ENCODE assay signal across 13 mouse cellular contexts in genomic region chr2:167951301-167952211, GRCm38 (mm10). TPM values are rescaled to one million over a fixed set of nuclear protein-coding genes. Genes with fewer than 3 reads are reported as not detected.
A peak's percentile ranks its signal among the peaks of the same experiment; 100 is the strongest.
DNase-seq lines count a peak whose midpoint lies in the region; ATAC-seq lines count a peak whose summit lies in the region.
"Had no signal": no experiment of that assay in that cellular context is flagged by ENCODE, and none has a peak within 500 bp of the region (broad histone marks: within the 10 kb centered on the region; RNA-seq: fewer than 3 reads in every experiment).

No protein-coding gene starts in this region.

- no peak overlapping the region for H3K9ac ChIP-seq in intestine, embryonic 16.5 days (ENCODE audit: low read depth, low read length)
- H3K9ac ChIP-seq: forebrain, embryonic 13.5 days; hindbrain, embryonic 15.5 days; liver, embryonic 13.5 days; neural tube, embryonic 15.5 days had no signal

- peak overlapping the region; percentile 81 for H3K4me3 ChIP-seq in megakaryocyte, embryonic 14.5 days (replicated peaks)
- H3K4me3 ChIP-seq in intestine, embryonic 16.5 days (ENCODE audit: low read length), result no peak overlapping the region
- H3K4me3 ChIP-seq: forebrain, embryonic 13.5 days; hindbrain, embryonic 15.5 days; liver, embryonic 13.5 days; neural tube, embryonic 15.5 days had no signal

- ATAC-seq in megakaryocyte, adult 5-6 weeks (ENCODE audit: poor library complexity, severe bottlenecking), result no peak
- no peak for ATAC-seq in intestine, embryonic 16.5 days
- ATAC-seq: forebrain, embryonic 13.5 days had no signal

- no peak overlapping the region for H3K4me2 ChIP-seq in intestine, embryonic 16.5 days (ENCODE audit: low read depth, low read length)
- H3K4me2 ChIP-seq: forebrain, embryonic 13.5 days; hindbrain, embryonic 15.5 days; liver, embryonic 13.5 days; neural tube, embryonic 15.5 days had no signal

- H3K27ac ChIP-seq in intestine, embryonic 16.5 days (ENCODE audit: low read length), result no peak overlapping the region
- H3K27ac ChIP-seq: forebrain, embryonic 13.5 days; hindbrain, embryonic 15.5 days; liver, embryonic 13.5 days; neural tube, embryonic 15.5 days had no signal

- peaks cover 85% of the 10 kb centered on the region for H3K36me3 ChIP-seq in megakaryocyte, embryonic 14.5 days (replicated peaks; ENCODE audit: low read length)
- H3K36me3 ChIP-seq in splenic B cell, adult 2 months (ENCODE audit: control insufficient read depth, insufficient read depth, low read length, poor library complexity, severe bottlenecking), result no peaks in the 10 kb centered on the region
- H3K36me3 ChIP-seq in intestine, embryonic 16.5 days (ENCODE audit: control insufficient read depth, insufficient read depth, low read length), result no peaks in the 10 kb centered on the region
- H3K36me3 ChIP-seq: hindbrain, embryonic 15.5 days; liver, embryonic 13.5 days; neural tube, embryonic 15.5 days had no signal

- peaks cover 100% of the 10 kb centered on the region for H3K4me1 ChIP-seq in megakaryocyte, embryonic 14.5 days
- H3K4me1 ChIP-seq in intestine, embryonic 16.5 days (ENCODE audit: control insufficient read depth, insufficient read depth, low read length), result peaks cover 10% of the 10 kb centered on the region

- H3K9me3 ChIP-seq in megakaryocyte, embryonic 14.5 days, result no peaks in the 10 kb centered on the region
- H3K9me3 ChIP-seq in intestine, embryonic 16.5 days (ENCODE audit: control insufficient read depth, low read length), result no peaks in the 10 kb centered on the region
- H3K9me3 ChIP-seq: forebrain, embryonic 13.5 days; hindbrain, embryonic 15.5 days; liver, embryonic 13.5 days; neural tube, embryonic 15.5 days had no signal

- peak; percentile 74 for DNase-seq in MN1 (ENCODE audit: low spot score)
- DNase-seq in adrenal gland, postnatal 14 days, result peak; percentile 79
- DNase-seq in splenic B cell, adult 2 months (ENCODE audit: low read depth, low spot score), result peak; percentile 65
- no peak for DNase-seq in kidney, adult 11 months
- DNase-seq: cerebellum, postnatal 36 days; liver, embryonic 13.5 days; thymus, adult 2 months had no signal

- H3K27me3 ChIP-seq in megakaryocyte, embryonic 14.5 days (replicated peaks), result no peaks in the 10 kb centered on the region
- no peaks in the 10 kb centered on the region for H3K27me3 ChIP-seq in splenic B cell, adult 2 months (ENCODE audit: control insufficient read depth, insufficient read depth, low read length, poor library complexity, severe bottlenecking)
- no peaks in the 10 kb centered on the region for H3K27me3 ChIP-seq in intestine, embryonic 16.5 days (replicated peaks; ENCODE audit: control insufficient read depth, insufficient read depth, low read length)
- H3K27me3 ChIP-seq: forebrain, embryonic 13.5 days; hindbrain, embryonic 15.5 days; liver, embryonic 13.5 days; neural tube, embryonic 15.5 days had no signal

- 88% methylated on average over 13 of the region's 13 CpGs for WGBS in intestine, embryonic 16.5 days

RNA-seq across cellular contexts. Expression of gene Ptpn1, which starts 19.7 kb away (rescaled TPM):
- polyA plus RNA-seq in megakaryocyte, embryonic 14.5 days (2012; ENCODE audit: insufficient read depth, low replicate concordance), result 120 and 139 TPM in 2 replicates
- total RNA-seq in megakaryocyte, adult 5-6 weeks (2015), result 49.1 and 54.8 TPM in 2 replicates
- total RNA-seq in megakaryocyte, adult 5-6 weeks (2017), result 145 and 151 TPM in 2 replicates
- total RNA-seq in adrenal gland, postnatal 14 days (2021), result 48.2 and 54.3 TPM in 2 replicates
- polyA plus RNA-seq in intestine, embryonic 16.5 days (2015; fragmentation: Nextera tagmentation; extraction: Ambion mirVana), result 37.7 and 45.5 TPM in 2 replicates

RNA-seq across cellular contexts. Expression of gene Ripor3, which starts 58.9 kb away (rescaled TPM):
- polyA plus RNA-seq in megakaryocyte, embryonic 14.5 days (2012; ENCODE audit: insufficient read depth, low replicate concordance), result 123 and 438 TPM in 2 replicates
- 0.20 TPM in 1 of 2 replicates, not detected in the other for total RNA-seq in megakaryocyte, adult 5-6 weeks (2015)
- total RNA-seq in megakaryocyte, adult 5-6 weeks (2017), result not detected in 2 replicates
- 2.6 and 5.3 TPM in 2 replicates for total RNA-seq in adrenal gland, postnatal 14 days (2021)
- polyA plus RNA-seq in intestine, embryonic 16.5 days (2015; fragmentation: Nextera tagmentation; extraction: Ambion mirVana), result 2.7 and 3.1 TPM in 2 replicates
